Mouse (Mus musculus): ENCODE measurements at regions not wholly inside any gene's neighbourhood (a gene's known extent, or its start where the extent isn't known, plus 50 kb on each side); places are given as distances from the start of the nearest gene placed in this dataset.

GRCm38 (mm10) chr2:108691156-108692007 lies 589.2 kb upstream of the Kif18a start:
- no peak overlapping the region for H3K4me2 ChIP-seq

GRCm38 (mm10) chr2:108701308-108701707 lies 579.2 kb upstream of the Kif18a start:
- no peaks in the 10 kb centered on the region for H3K4me1 ChIP-seq
- 50% methylated on average over 7 of the region's 7 CpGs for WGBS
- H3K27ac ChIP-seq: no peak overlapping the region
- H3K4me3 ChIP-seq: no peak overlapping the region
- H3K9ac ChIP-seq: no peak overlapping the region
- no peaks in the 10 kb centered on the region for H3K27me3 ChIP-seq
- ATAC-seq (ENCODE audit: insufficient number of reproducible peaks, low FRiP score, low TSS enrichment, low read depth): no peak
- no peaks in the 10 kb centered on the region for H3K9me3 ChIP-seq
- no peaks in the 10 kb centered on the region for H3K36me3 ChIP-seq
- H3K4me2 ChIP-seq: no peak overlapping the region

More at GRCm38 (mm10) chr2:108691156-108692007, 589.2 kb upstream of the Kif18a start:
- 49% methylated on average over 10 of the region's 10 CpGs for WGBS
- Histone ChIP-seq H3K27ac (no peak overlapping the region), H3K36me3 (no peaks in the 10 kb centered on the region), H3K4me1 (no peaks in the 10 kb centered on the region), H3K9me3 (no peaks in the 10 kb centered on the region), H3K4me3 (no peak overlapping the region), H3K27me3 (no peaks in the 10 kb centered on the region), H3K9ac (no peak overlapping the region)
- ATAC-seq (ENCODE audit: insufficient number of reproducible peaks, low FRiP score, low TSS enrichment, low read depth): no peak

DNA sequence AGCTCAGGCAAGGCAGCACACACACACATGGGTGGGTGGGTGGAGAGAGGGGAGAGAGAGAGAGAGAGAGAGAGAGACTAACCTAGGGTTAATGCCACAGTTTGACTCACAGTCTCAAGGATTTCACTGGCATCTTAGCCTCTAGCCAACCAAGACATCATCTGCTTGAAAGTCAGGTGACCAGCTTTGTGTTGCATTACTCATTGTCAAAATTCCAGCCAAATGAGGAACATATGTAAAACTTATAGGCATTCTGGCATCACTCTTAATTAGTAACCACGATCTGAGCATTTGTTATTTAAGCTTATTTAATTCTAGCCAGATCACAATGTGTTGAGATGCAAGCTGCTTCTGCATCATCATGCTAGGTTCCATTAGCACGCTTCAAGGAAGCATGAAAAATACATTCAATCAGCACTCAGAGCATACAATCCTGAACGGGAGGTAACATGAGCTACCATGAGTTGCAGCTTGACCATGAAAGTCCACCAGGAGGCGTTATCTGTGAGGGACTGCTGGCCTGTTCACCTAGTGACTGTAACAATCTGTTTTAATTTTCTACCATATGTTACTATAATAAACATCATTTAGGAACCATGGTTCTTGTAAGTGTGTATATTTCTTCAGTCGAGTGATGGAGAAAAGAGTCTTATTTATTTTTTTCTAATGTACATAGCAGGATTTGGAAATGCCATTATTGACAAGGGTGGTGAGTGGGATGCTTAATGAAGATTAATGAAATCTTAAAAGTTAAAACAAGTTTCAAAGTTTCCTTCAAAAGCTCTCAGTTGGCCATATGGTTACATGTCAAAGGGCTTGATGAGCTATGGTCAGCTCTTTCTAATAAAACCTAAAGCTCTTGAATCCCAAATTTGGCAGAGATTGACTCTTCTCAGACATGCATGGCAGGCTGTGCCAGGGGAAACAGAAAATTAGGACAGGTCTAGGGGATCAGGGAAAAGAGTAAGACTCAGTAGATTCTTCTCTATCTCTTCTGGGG lies 572.4 kb upstream of the Kif18a start:
- no peak for ATAC-seq (ENCODE audit: insufficient number of reproducible peaks, low FRiP score, low TSS enrichment, low read depth)
- Histone ChIP-seq H3K27me3 (no peaks in the 10 kb centered on the region), H3K4me1 (no peaks in the 10 kb centered on the region), H3K9ac (no peak overlapping the region), H3K4me2 (no peak overlapping the region), H3K36me3 (no peaks in the 10 kb centered on the region), H3K9me3 (no peaks in the 10 kb centered on the region), H3K27ac (no peak overlapping the region), H3K4me3 (no peak overlapping the region)
- WGBS: 61% methylated on average over 5 of the region's 5 CpGs

DNA sequence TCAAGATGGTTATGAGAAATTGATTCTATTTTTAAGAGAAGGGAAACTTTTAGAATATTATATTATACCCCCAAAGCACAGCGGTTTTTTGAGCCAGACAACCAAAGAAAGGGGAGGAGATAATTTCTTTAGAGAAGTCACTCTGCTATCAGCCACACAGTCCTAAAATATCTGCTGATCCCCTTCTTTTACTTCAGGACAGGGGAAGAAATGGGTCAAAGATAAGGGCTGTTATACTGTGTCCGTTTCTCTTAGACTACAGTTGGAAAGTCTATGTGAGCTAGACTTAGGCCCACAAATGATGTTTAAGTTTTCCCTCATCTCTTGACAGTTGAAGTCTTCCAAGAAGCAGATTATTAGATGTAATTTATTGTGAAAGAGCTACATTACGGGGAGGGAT lies 538.5 kb upstream of the Kif18a start:
- Histone ChIP-seq H3K27me3 (no peaks in the 10 kb centered on the region), H3K4me2 (no peak overlapping the region), H3K4me1 (no peaks in the 10 kb centered on the region), H3K36me3 (no peaks in the 10 kb centered on the region), H3K9me3 (no peaks in the 10 kb centered on the region), H3K4me3 (no peak overlapping the region), H3K27ac (no peak overlapping the region), H3K9ac (no peak overlapping the region)
- ATAC-seq (ENCODE audit: insufficient number of reproducible peaks, low FRiP score, low TSS enrichment, low read depth): no peak
- WGBS: 77% methylated on average over 3 of the region's 3 CpGs

DNA sequence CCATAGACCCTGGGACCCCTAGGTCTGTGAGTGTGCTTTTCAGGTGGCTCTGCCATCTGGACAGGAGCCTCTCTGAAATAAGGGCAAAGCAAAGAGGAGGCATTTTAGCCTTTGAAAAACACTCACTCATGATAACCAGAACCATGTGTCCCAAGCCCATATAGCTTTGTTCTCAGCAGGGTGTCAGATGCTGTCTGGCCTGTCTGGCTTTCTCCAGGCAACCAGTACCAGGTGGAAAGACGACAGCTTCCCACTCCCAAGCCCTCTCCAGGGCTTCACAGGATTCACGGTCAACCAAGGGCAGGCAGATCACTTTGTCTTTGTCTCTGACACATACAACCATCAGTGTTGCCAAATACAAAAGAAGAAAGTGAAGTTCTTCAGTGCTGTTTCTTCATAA lies 537.0 kb upstream of the Kif18a start:
- H3K4me3 ChIP-seq: no peak overlapping the region
- no peak overlapping the region for H3K27ac ChIP-seq
- H3K36me3 ChIP-seq: no peaks in the 10 kb centered on the region
- WGBS: 11% methylated on average over 2 of the region's 2 CpGs
- no peak for ATAC-seq (ENCODE audit: insufficient number of reproducible peaks, low FRiP score, low TSS enrichment, low read depth)
- H3K27me3 ChIP-seq: no peaks in the 10 kb centered on the region
- no peaks in the 10 kb centered on the region for H3K4me1 ChIP-seq
- H3K9ac ChIP-seq: no peak overlapping the region
- no peaks in the 10 kb centered on the region for H3K9me3 ChIP-seq
- no peak overlapping the region for H3K4me2 ChIP-seq

DNA sequence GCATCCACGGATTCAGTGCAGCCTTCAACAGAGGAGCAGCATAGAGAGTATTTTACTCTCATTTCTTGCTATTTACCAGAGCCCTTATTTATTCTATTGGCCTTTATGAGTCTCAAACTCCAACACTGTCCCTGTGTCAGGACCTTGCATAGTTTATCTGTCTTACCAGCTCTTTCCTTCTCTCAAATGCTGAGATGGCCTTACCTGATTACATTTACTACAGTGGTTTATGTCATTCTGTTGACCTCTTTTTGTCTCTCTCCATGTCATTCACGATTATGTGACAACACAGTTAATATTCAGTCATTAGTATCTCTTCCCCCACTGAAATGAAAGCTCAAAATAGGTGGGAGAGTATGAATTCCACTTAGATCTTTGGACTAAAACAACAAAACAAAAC lies 535.7 kb upstream of the Kif18a start:
- ATAC-seq (ENCODE audit: insufficient number of reproducible peaks, low FRiP score, low TSS enrichment, low read depth): no peak
- no peak overlapping the region for H3K4me2 ChIP-seq
- H3K4me1 ChIP-seq: no peaks in the 10 kb centered on the region
- no peak overlapping the region for H3K4me3 ChIP-seq
- H3K9ac ChIP-seq: no peak overlapping the region
- no peaks in the 10 kb centered on the region for H3K27me3 ChIP-seq
- WGBS: 80% methylated on average over 2 of the region's 2 CpGs
- no peak overlapping the region for H3K27ac ChIP-seq
- H3K9me3 ChIP-seq: no peaks in the 10 kb centered on the region
- H3K36me3 ChIP-seq: no peaks in the 10 kb centered on the region

DNA sequence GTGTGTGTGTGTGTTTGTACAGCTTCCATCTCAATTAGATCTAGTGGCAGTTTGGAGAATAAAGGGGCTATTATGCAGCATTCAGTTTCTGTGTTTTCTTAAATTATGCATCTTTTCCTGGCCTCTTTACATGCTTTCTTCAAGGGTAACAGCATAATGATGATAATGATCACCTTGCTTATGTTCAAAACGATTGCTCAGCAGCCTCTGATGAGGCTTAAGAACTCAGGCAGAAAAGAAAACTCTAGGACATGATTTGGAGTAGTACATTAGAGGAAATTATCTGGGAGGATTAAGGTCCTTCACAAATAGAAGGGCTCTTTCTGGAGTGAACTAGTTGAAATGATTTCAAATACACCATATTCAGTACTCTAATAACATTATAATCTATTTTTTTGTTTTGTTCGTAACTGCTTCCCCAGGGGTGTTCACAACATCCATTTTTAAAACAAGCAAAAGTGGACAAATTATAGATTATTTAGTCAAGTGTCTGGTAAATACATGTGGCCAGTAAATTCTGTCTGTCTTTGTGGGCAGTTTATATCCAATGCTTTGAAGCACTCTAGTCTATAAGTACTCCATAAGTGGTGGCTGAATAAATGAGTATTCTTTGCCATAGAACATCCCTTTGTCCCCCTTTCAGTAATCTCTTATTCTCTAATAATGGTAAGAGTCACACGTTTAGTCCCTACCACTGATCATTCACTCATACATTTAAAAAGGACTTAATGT lies 526.9 kb upstream of the Kif18a start:
- no peak for ATAC-seq (ENCODE audit: insufficient number of reproducible peaks, low FRiP score, low TSS enrichment, low read depth)
- 70% methylated on average over 3 of the region's 3 CpGs for WGBS
- no peaks in the 10 kb centered on the region for H3K9me3 ChIP-seq

GRCm38 (mm10) chr2:108755821-108756220 lies 524.7 kb upstream of the Kif18a start:
- WGBS: 79% methylated on average over 1 of the region's 1 CpGs
- Histone ChIP-seq H3K4me1 (no peaks in the 10 kb centered on the region), H3K27ac (no peak overlapping the region), H3K36me3 (no peaks in the 10 kb centered on the region), H3K4me2 (no peak overlapping the region), H3K9ac (no peak overlapping the region), H3K4me3 (no peak overlapping the region), H3K9me3 (no peaks in the 10 kb centered on the region), H3K27me3 (no peaks in the 10 kb centered on the region)
- ATAC-seq (ENCODE audit: insufficient number of reproducible peaks, low FRiP score, low TSS enrichment, low read depth): no peak

More for the DNA sequence above, 526.9 kb upstream of the Kif18a start:
- no peaks in the 10 kb centered on the region for H3K36me3 ChIP-seq
- no peak overlapping the region for H3K4me2 ChIP-seq
- H3K4me1 ChIP-seq: no peaks in the 10 kb centered on the region
- H3K27me3 ChIP-seq: no peaks in the 10 kb centered on the region
- no peak overlapping the region for H3K9ac ChIP-seq
- H3K27ac ChIP-seq: no peak overlapping the region
- no peak overlapping the region for H3K4me3 ChIP-seq

DNA sequence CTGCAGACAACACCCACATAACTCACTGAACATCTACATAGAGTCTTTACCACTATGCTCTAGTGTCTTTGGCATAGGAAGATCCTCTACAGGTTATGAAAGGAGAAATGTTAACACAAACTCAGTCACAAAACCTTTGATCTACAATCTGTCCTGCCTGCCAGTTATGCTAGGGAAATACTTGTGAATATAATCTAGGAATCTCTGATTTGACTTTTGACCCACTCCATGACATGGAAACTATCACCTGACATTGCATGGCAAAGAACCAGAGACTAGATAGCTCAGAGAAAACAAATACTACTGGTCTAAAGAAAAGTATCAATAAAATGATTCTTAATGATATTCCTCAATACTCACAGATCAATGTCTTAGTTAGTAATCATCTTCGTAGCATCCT lies 524.3 kb upstream of the Kif18a start:
- no peaks in the 10 kb centered on the region for H3K4me1 ChIP-seq
- H3K4me3 ChIP-seq: no peak overlapping the region
- H3K9me3 ChIP-seq: no peaks in the 10 kb centered on the region
- no peak for ATAC-seq (ENCODE audit: insufficient number of reproducible peaks, low FRiP score, low TSS enrichment, low read depth)
- H3K27ac ChIP-seq: no peak overlapping the region
- no peak overlapping the region for H3K9ac ChIP-seq
- no peaks in the 10 kb centered on the region for H3K36me3 ChIP-seq
- no peak overlapping the region for H3K4me2 ChIP-seq
- no peaks in the 10 kb centered on the region for H3K27me3 ChIP-seq
- WGBS: 90% methylated on average over 1 of the region's 1 CpGs

- no peak overlapping the region for H3K27ac ChIP-seq
- H3K36me3 ChIP-seq: no peaks in the 10 kb centered on the region
- no peak overlapping the region for H3K4me2 ChIP-seq
- no peak overlapping the region for H3K4me3 ChIP-seq
- H3K9me3 ChIP-seq: no peaks in the 10 kb centered on the region
- 65% methylated on average over 4 of the region's 4 CpGs for WGBS
- no peaks in the 10 kb centered on the region for H3K27me3 ChIP-seq
- H3K9ac ChIP-seq: no peak overlapping the region
- no peaks in the 10 kb centered on the region for H3K4me1 ChIP-seq
- no peak for ATAC-seq (ENCODE audit: insufficient number of reproducible peaks, low FRiP score, low TSS enrichment, low read depth)
Observed at GRCm38 (mm10) chr2:108764703-108765102, 515.8 kb upstream of the Kif18a start.

GRCm38 (mm10) chr2:108766461-108766860 lies 514.1 kb upstream of the Kif18a start:
- no peak for ATAC-seq (ENCODE audit: insufficient number of reproducible peaks, low FRiP score, low TSS enrichment, low read depth)
- H3K27ac ChIP-seq: no peak overlapping the region
- no peaks in the 10 kb centered on the region for H3K36me3 ChIP-seq
- H3K4me3 ChIP-seq: no peak overlapping the region
- no peaks in the 10 kb centered on the region for H3K4me1 ChIP-seq
- no peaks in the 10 kb centered on the region for H3K9me3 ChIP-seq
- H3K4me2 ChIP-seq: no peak overlapping the region
- no peak overlapping the region for H3K9ac ChIP-seq
- 84% methylated on average over 2 of the region's 2 CpGs for WGBS
- H3K27me3 ChIP-seq: no peaks in the 10 kb centered on the region

Measured in limb, embryonic 15.5 days (tissue).